Mouse (Mus musculus) embryonic fibroblast, embryonic 13.5 days (primary cell): ENCODE data around the gene Gli3. TPM values are rescaled to one million over a fixed set of nuclear protein-coding genes. Genes with fewer than 3 reads are reported as not detected.

Experiments used
- H3K27ac ChIP-seq: 2 replicates; pipeline ENCODE4 v1.5.1; 2012; ENCODE audit warnings: low read length, control low read depth, inconsistent platforms; ENCODE audit not compliant: insufficient read depth
- H3K4me1 ChIP-seq: 2 replicates; pipeline ENCODE4 v1.6.1; 2011; ENCODE audit warnings: low read length; ENCODE audit not compliant: control insufficient read depth, insufficient read depth
- H3K4me3 ChIP-seq: 2 replicates; pipeline ENCODE4 v1.5.1; 2011; ENCODE audit warnings: mild to moderate bottlenecking, control low read depth, low read length; ENCODE audit not compliant: insufficient read depth
- CTCF ChIP-seq: IDR thresholded peaks from 2 replicates; pipeline ENCODE4 v1.5.1; 2011; ENCODE audit warnings: mild to moderate bottlenecking, control low read depth, low read length, moderate library complexity, borderline replicate concordance; ENCODE audit not compliant: insufficient read depth
- POLR2A ChIP-seq: IDR thresholded peaks from 2 replicates; pipeline ENCODE4 v1.6.1; 2011; ENCODE audit warnings: low read depth, mild to moderate bottlenecking, control low read depth, low read length, moderate library complexity
- polyA plus RNA-seq: library from polyadenylated mRNA; stranded (reverse); fragments of >200 nt; gene quantifications from 2 replicates; pipeline ENCODE4 v1.2.4, GENCODE M21; 2011; ENCODE audit warnings: low read depth; ENCODE audit not compliant: missing spikeins, insufficient read length

Gene Gli3
- polyA plus RNA-seq, 1 experiment = 64.3 TPM

- Histone ChIP-seq H3K4me1 (peaks cover 8% of the 10 kb centered on the region; the same call in 1 of the 2 replicates), H3K27ac (peak overlapping the region; percentile 90; the same call in 1 of the 2 replicates), H3K4me3 (no peak overlapping the region)
- TF ChIP-seq POLR2A = no peak
- no peak for TF ChIP-seq CTCF
Observed at GRCm38 (mm10) chr13:15777624-15778023, 314.6 kb downstream of the Gli3 start.
